Mouse (Mus musculus) CD4-positive, CD25-positive, alpha-beta regulatory T cell, adult 4 months (primary cell): ENCODE measurements at regions not wholly inside any gene's neighbourhood (a gene's known extent, or its start where the extent isn't known, plus 50 kb on each side); places are given as distances from the start of the nearest gene placed in this dataset.
"Not testable (repeated sequence)": the region's sequence is repeated elsewhere in the genome, so short reads cannot be mapped to it uniquely, and the experiment has no call there.

Experiments
- ATAC-seq: one replicate; pipeline ENCODE4 v1.8.0; 2017

- ATAC-seq: no peak
These were observed 1447.7 kb downstream of the Zfp704 start for GRCm38 (mm10) chr3:8161997-8162756.

GRCm38 (mm10) chr3:8143016-8143415 lies 1466.9 kb downstream of the Zfp704 start:
- no peak for ATAC-seq

GRCm38 (mm10) chr3:8142190-8142589 lies 1467.7 kb downstream of the Zfp704 start:
- ATAC-seq: no peak

- no peak for ATAC-seq
These were observed 1468.2 kb downstream of the Zfp704 start for GRCm38 (mm10) chr3:8141664-8142084.

- ATAC-seq: not testable (repeated sequence)
These were observed 1486.2 kb downstream of the Zfp704 start for GRCm38 (mm10) chr3:8123641-8124040.

- no peak for ATAC-seq
These were observed 1486.7 kb downstream of the Zfp704 start for GRCm38 (mm10) chr3:8123141-8123540.

- no peak for ATAC-seq
These were observed 1478.0 kb upstream of the 1700008P02Rik start for GRCm38 (mm10) chr3:8098291-8098690.

GRCm38 (mm10) chr3:8084749-8085148 lies 1464.5 kb upstream of the 1700008P02Rik start:
- no peak for ATAC-seq

- no peak for ATAC-seq
These were observed 1433.5 kb upstream of the 1700008P02Rik start for GRCm38 (mm10) chr3:8053711-8054110.

- ATAC-seq: no peak
These were observed 1430.9 kb upstream of the 1700008P02Rik start for GRCm38 (mm10) chr3:8051167-8051566.

- no peak for ATAC-seq
These were observed 1429.5 kb upstream of the 1700008P02Rik start for GRCm38 (mm10) chr3:8049706-8050105.

GRCm38 (mm10) chr3:8046348-8046747 lies 1426.1 kb upstream of the 1700008P02Rik start:
- ATAC-seq: no peak

- ATAC-seq: no peak
These were observed 1416.5 kb upstream of the 1700008P02Rik start for GRCm38 (mm10) chr3:8036697-8037096.

GRCm38 (mm10) chr3:8035091-8035729 lies 1415.0 kb upstream of the 1700008P02Rik start:
- no peak for ATAC-seq

GRCm38 (mm10) chr3:8026325-8027017 lies 1406.2 kb upstream of the 1700008P02Rik start:
- no peak for ATAC-seq

- ATAC-seq: no peak
These were observed 1402.4 kb upstream of the 1700008P02Rik start for GRCm38 (mm10) chr3:8022654-8023053.

GRCm38 (mm10) chr3:8017489-8017888 lies 1397.2 kb upstream of the 1700008P02Rik start:
- no peak for ATAC-seq

- no peak for ATAC-seq
These were observed 1396.7 kb upstream of the 1700008P02Rik start for GRCm38 (mm10) chr3:8016945-8017344.

- ATAC-seq: no peak
These were observed 1389.7 kb upstream of the 1700008P02Rik start for GRCm38 (mm10) chr3:8009966-8010365.

GRCm38 (mm10) chr3:8006708-8007395 lies 1386.6 kb upstream of the 1700008P02Rik start:
- no peak for ATAC-seq

GRCm38 (mm10) chr3:8006273-8006672 lies 1386.0 kb upstream of the 1700008P02Rik start:
- no peak for ATAC-seq

- not testable (repeated sequence) for ATAC-seq
These were observed 1385.4 kb upstream of the 1700008P02Rik start for GRCm38 (mm10) chr3:8005684-8006083.

- ATAC-seq: no peak
These were observed 1384.0 kb upstream of the 1700008P02Rik start for GRCm38 (mm10) chr3:8004271-8004670.
